Mouse (Mus musculus): ENCODE results near the gene Defb43.

DNA sequence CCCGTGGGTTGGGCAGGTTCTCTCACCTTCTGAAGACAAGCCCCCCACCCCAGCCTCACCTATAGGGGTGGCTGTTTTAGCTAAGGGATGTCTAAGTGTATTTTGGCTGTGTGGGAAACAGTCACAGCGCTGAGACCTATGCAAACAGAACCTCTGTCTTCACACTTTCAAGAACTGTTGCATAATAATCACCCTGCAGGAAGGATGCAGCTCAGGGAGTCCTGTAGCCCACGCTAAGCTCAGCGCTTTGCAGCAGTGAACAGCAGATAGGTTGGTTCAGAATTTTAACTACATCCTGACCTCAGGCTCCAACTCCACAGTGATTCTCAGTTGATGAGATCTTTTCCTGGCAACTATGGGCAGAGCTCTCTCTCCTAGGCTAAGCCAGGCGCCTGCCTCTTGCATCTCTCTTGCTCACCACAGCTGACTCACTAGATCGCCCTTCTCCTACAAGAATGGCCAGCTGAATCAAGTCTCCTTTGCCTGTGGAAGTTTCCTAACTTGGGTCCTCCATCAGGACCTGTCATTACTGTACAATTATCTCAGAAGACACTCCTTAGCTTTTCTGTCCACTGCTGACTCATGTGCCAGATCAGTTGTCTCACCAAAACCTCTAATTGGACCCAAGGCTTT lies 9.1 kb downstream of the Defb43 start:
- TF ChIP-seq POLR2A (IDR thresholded peaks at IDR 0.05; ENCODE audit: extremely low read depth, insufficient read depth, low read length) (no peak), CTCF (IDR thresholded peaks at IDR 0.05; ENCODE audit: extremely low read depth, insufficient read depth, low read length) (no peak)
